Mouse (Mus musculus) E14TG2a.4 (cell line): ENCODE measurements around the gene Hspa8.
A peak's percentile ranks its signal among the peaks of the same experiment; 100 is the strongest.
"Not testable (repeated sequence)": the region's sequence is repeated elsewhere in the genome, so short reads cannot be mapped to it uniquely, and the experiment has no call there.

ENCODE experiments used
- H3K27me3 ChIP-seq: 2 replicates; pipeline ENCODE4 v1.6.1; 2014; ENCODE audit warnings: low read length, control low read depth; ENCODE audit not compliant: insufficient read depth
- H3K36me3 ChIP-seq: 2 replicates; pipeline ENCODE4 v1.6.1; 2014; ENCODE audit warnings: low read length, control low read depth; ENCODE audit not compliant: insufficient read depth
- H3K4me1 ChIP-seq: replicated peaks from 2 replicates; pipeline ENCODE4 v1.6.1; 2014; ENCODE audit warnings: low read depth, low read length, control low read depth
- H3K4me3 ChIP-seq: replicated peaks from 2 replicates; pipeline ENCODE4 v1.5.1; 2014; ENCODE audit warnings: mild to moderate bottlenecking, low read length
- H3K9me3 ChIP-seq: 2 replicates; pipeline ENCODE4 v1.6.1; 2014; ENCODE audit warnings: low read length, control low read depth
- CTCF ChIP-seq: conservative IDR thresholded peaks from 2 replicates; pipeline ENCODE4 v1.5.1; 2014; ENCODE audit warnings: low read length
- NANOG ChIP-seq: IDR thresholded peaks from 2 replicates; pipeline ENCODE4 v1.6.1; 2014; ENCODE audit warnings: borderline replicate concordance, low read length, mixed read lengths
- POU5F1 ChIP-seq: IDR thresholded peaks from 2 replicates; pipeline ENCODE4 v1.6.1; 2014; ENCODE audit warnings: low read length, borderline replicate concordance

The Hspa8 gene

DNA sequence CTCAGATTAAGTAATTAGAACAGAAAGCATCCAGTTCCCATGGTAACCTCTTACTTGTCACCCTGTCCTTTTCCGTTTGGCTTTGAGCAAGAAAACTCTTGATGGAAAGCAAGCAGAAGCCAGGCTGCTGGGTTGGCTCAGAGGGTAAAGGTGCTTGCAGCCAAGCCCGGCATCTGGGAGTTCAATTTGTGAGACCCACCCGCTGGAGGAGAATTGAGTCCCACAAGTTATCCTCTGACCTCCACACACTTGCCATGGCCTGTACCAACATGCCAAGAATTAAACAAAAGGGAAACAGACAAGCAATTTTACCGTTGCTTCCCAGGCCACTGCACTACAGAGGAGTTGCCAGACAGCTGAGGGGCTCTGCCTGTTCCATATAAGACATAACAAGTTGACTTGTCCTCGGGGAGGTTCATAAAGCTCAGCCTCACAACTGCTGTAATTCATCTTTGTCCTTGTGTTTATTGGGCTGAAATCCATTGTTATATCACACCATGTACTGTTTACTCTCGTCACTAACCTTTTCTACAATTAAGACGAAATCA lies 34.7 kb upstream of the Hspa8 start:
- Histone ChIP-seq H3K9me3 (peaks cover 22% of the 10 kb centered on the region), H3K36me3 (no peaks in the 10 kb centered on the region; the same call in 1 of the 2 replicates), H3K4me1 (peaks cover 40% of the 10 kb centered on the region), H3K4me3 (0 out of 2 replicates have a peak overlapping the region, but pooled peaks have one; percentile 13), H3K27me3 (no peaks in the 10 kb centered on the region)
- no peak for TF ChIP-seq CTCF
- TF ChIP-seq POU5F1 = no peak
- no peak for TF ChIP-seq NANOG

DNA sequence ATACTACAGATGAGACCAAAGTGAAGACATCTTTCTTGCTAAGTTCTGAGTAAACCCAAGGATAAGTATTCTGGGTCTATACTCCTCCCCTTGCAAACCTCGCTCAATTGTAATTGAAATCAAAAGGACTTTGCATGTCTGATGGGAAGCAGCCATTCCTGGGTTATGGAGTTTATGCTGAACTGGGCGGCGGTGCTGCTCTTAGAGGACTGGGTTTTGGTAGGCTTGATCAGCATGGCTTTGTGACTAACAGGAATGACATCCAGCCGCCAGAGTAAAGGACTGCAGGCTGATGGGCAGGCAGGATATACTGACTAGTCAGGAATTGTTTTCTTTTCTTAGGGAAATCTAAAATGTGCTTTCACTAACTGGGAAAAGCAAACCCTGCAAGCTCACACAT lies 32.8 kb upstream of the Hspa8 start:
- Histone ChIP-seq H3K27me3 (no peaks in the 10 kb centered on the region), H3K4me1 (peaks cover 46% of the 10 kb centered on the region)
- no peak for TF ChIP-seq CTCF
- no peak for TF ChIP-seq POU5F1

DNA sequence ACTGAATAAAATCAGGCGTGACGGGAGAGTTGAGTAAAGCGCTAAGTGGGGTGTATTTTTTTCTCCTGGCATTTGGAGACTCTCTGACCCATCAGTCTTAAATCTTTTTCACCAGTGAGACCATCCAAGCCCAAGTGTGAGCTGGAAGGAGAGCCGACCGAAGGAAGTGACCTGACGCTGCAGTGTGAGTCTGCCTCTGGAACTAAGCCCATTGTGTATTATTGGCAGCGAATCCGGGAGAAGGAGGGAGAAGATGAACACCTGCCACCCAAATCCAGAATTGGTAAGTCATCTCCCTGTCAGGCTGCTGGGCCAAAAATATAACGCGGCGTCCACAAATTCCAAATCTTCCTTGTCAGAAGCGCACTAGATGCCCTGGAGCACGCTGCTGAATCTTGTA lies 28.5 kb upstream of the Hspa8 start:
- Histone ChIP-seq H3K36me3 (no peaks in the 10 kb centered on the region; the same call in 1 of the 2 replicates), H3K27me3 (no peaks in the 10 kb centered on the region), H3K9me3 (peaks cover 17% of the 10 kb centered on the region), H3K4me3 (peak overlapping the region; percentile 60), H3K4me1 (peaks cover 12% of the 10 kb centered on the region)
- no peak for TF ChIP-seq CTCF
- TF ChIP-seq POU5F1 = no peak
- TF ChIP-seq NANOG = no peak

More for the DNA sequence above, 32.8 kb upstream of the Hspa8 start:
- H3K36me3 ChIP-seq = no peaks in the 10 kb centered on the region; the same call in 1 of the 2 replicates
- no peak overlapping the region for H3K4me3 ChIP-seq
- H3K9me3 ChIP-seq = peaks cover 22% of the 10 kb centered on the region

DNA sequence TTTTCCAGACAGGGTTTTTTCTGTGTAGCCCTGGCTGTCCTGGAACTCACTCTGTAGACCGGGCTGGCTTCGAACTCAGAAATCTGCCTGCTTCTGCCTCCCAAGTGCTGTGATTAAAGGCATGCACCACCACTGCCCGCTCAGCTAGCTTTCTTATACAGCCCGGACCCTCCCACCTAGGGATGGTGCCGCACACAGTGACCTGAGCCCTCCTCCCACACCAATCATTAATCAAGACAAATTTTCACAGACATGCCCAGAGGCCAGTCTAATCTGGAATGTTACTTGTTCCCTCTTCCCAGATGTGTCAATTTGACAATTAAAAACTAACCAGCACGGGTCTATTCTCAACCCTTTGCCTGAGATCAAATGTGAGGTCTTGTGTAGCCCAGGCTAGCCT lies 27.6 kb upstream of the Hspa8 start:
- not testable (repeated sequence) for H3K4me3 ChIP-seq, H3K27me3 ChIP-seq, H3K4me1 ChIP-seq, H3K36me3 ChIP-seq
- H3K9me3 ChIP-seq = peaks cover 14% of the 10 kb centered on the region

DNA sequence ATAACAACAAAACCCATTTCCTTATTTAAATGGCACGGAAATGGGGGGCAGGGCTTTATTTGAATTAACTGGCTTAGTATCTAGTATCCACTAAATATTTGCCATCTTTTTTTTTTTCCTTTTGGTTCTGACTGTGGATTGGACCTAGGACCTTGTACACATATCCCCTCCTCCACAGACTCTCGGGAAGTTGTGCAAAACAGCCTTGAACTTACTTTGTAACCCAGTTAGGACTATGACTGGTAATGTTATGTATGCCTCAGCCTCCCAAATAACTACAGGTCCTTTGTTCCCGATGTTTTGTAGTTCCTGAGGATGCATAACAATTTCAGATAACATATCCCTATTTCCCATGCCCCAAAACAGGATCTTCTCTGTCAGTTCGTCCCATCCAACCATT lies 26.9 kb upstream of the Hspa8 start:
- peaks cover 15% of the 10 kb centered on the region for H3K4me1 ChIP-seq
- H3K4me3 ChIP-seq = no peak overlapping the region
- H3K36me3 ChIP-seq = no peaks in the 10 kb centered on the region; the same call in 1 of the 2 replicates
- H3K27me3 ChIP-seq = no peaks in the 10 kb centered on the region
- no peak for TF ChIP-seq NANOG
- TF ChIP-seq POU5F1 = no peak
- no peak for TF ChIP-seq CTCF
- H3K9me3 ChIP-seq = peaks cover 14% of the 10 kb centered on the region

DNA sequence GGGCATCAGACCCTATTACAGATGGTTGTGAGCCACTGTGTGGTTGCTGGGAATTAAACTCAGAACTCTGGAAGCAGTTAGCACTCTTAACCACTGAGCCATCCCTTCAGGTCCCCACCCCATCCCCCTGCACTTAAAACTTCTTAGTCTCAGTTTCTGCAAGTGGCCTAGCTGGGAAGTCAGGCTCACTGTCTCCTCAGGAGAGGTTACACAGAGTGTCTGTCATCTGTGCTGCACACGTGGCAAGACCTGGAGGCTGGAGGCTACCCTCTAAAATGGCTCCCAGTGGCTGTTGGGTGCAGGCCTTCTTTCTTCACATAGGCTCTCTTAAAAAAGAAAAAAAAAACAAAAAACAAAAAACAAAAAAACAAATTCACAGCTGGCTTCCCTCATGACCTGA lies 24.7 kb upstream of the Hspa8 start:
- TF ChIP-seq CTCF (no peak), NANOG (no peak), POU5F1 (no peak)

DNA sequence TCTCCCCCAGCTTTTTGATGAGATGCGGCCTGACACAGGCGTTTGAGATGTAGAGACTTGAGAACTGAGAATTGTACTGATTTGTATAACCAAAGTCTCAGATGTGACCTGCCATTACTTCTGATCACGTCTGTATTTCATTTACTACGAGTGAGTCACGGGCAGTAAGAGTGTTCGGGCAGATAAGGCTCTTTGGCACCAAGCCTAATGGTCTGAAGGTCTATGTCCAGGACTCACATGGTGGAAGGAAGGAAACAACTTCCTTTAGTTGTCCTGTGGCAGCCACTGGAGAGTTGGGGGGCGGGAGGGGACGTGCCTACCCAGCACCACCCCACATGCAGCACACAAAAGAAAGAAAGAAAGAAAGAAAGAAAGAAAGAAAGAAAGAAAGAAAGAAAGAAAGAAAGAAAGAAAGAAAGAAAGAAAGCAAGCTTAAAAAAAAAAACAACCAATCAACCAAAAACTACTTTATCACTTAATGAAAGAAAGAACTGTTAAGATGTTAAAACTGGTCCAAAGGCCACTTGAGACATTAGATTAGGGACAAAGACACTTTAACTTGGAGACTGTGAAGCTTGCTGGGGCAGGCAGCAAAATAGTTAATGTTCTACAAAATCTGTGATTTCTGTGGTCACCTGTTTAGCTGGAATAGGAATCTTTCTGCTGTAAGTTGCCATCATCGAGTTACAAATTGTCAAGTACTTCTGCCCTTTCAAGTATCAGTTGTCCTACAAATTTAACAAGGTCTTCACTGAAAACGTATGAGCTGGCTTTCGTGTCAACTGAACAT lies 24.1 kb upstream of the Hspa8 start:
- Histone ChIP-seq H3K36me3 (no peaks in the 10 kb centered on the region; the same call in 1 of the 2 replicates), H3K4me1 (peaks cover 41% of the 10 kb centered on the region), H3K27me3 (no peaks in the 10 kb centered on the region), H3K9me3 (peaks cover 2% of the 10 kb centered on the region; the same call in 1 of the 2 replicates), H3K4me3 (no peak overlapping the region)
- TF ChIP-seq POU5F1 (no peak), CTCF (no peak), NANOG (no peak)

More for the DNA sequence above, 24.7 kb upstream of the Hspa8 start:
- Histone ChIP-seq H3K36me3 (no peaks in the 10 kb centered on the region; the same call in 1 of the 2 replicates), H3K9me3 (peaks cover 3% of the 10 kb centered on the region; the same call in 1 of the 2 replicates), H3K4me1 (peaks cover 34% of the 10 kb centered on the region), H3K27me3 (no peaks in the 10 kb centered on the region), H3K4me3 (no peak overlapping the region)

DNA sequence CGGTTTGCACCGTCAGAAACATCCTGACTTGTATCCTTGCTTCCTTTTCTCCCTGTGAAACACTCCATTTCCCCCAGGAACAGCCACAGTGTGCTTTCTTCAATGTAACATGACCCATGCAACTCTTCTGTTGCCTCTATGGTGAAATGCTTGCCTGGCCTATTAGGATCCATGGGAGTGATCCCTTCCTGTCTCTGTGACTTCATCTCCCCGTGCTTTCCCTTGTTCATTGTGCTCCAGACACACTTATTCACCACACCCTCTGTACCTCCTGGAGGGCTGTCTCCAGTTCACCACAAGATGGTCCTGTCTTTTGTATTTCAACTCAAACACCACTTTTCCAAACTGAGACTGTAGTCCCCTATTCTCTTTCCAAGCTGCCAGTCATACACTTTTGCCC lies 20.7 kb upstream of the Hspa8 start:
- Histone ChIP-seq H3K4me3 (no peak overlapping the region), H3K36me3 (no peaks in the 10 kb centered on the region; the same call in 1 of the 2 replicates)
- TF ChIP-seq NANOG (no peak), CTCF (no peak), POU5F1 (no peak)

More for the DNA sequence above, 20.7 kb upstream of the Hspa8 start:
- peaks cover 2% of the 10 kb centered on the region; the same call in 1 of the 2 replicates for H3K9me3 ChIP-seq
- no peaks in the 10 kb centered on the region for H3K27me3 ChIP-seq
- H3K4me1 ChIP-seq = peaks cover 65% of the 10 kb centered on the region
